Mouse (Mus musculus) adrenal gland, adult (tissue): Measurements from ENCODE around the gene Mcee.

Experiments used
- DNase-seq, 2 experiments: peaks; one replicate each; pipeline ENCODE4 v3.0.0; 2022 to 2023; ENCODE audit warnings: low spot score in 1 of 2; ENCODE audit not compliant: inconsistent age in 2 of 2

Gene Mcee

GRCm38 (mm10) chr7:64424861-64425260 is 32.5 kb downstream of the Mcee start:
- no peak for DNase-seq

GRCm38 (mm10) chr7:64439595-64440518 is 47.5 kb downstream of the Mcee start:
- DNase-seq, result no peak

DNA sequence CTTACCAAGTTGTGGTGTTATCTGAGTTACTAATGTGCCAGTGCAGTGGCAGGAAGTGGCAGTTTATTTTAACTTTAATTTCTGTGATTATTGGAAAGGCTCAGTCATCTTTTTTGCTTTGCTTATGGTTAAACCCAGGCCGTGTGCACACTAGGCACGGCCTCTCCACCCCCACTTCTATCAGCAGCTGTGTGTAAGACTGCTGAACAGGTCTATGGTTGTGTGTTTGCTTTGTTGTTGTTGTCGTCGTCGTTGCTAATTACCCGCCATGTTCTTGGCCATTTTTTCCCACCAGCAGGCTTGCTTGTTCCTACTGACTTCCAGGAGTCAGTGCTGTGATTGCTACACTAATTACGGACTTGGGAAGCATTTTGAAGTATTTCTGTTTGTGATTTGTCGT is 48.1 kb downstream of the Mcee start:
- DNase-seq, result no peak

DNA sequence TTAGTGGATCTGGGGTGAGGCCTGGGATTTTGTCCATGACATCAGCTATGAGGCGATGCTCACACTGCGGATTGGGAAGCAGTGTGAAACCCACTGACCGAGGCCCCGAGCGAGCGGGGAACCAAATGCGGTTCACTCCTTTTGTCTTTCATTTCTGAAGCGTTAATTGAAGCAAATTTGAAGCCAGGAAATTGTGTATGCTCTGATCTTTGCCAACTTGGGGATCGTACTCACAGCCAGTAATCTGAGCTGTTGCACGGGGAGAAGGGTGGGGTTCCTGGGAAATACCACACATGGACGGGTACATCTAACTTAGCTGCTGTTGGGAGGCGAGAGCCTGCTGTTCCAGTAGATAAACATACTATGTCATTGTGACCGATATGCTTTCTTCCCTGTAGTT is 58.2 kb downstream of the Mcee start:
- peak in 1 of 2 experiments; percentile 7 for DNase-seq

- DNase-seq, result peak in 1 of 2 experiments; percentile 9
These were observed 59.0 kb downstream of the Mcee start for GRCm38 (mm10) chr7:64451441-64451840.

- peak in 1 of 2 experiments; percentile 11 for DNase-seq
These were observed 59.5 kb downstream of the Mcee start for GRCm38 (mm10) chr7:64451861-64452382.

- peak in 1 of 2 experiments; percentile 14 for DNase-seq
These were observed 60.2 kb downstream of the Mcee start for GRCm38 (mm10) chr7:64452471-64453222.

DNA sequence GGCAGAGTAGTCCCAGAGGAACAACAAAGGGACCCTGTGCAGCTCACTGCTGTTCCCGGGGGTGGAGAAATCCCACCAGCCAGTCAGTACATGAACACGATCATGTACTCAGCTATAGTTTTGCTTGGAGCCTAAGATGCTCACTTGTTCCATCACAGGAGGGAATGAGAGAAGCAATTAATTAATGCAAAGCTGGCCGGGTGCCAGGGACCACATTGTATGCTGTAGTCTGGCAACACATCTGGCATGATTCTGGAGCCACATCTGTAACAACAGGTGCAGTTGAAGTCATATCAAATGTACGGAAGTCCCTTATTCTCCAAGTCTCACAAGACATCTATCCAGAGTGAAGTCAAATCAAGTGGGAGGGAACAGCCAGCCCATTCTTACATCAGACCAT is 63.8 kb downstream of the Mcee start:
- peak in 1 of 2 experiments; percentile 10 for DNase-seq

GRCm38 (mm10) chr7:64456676-64457075 is 64.3 kb downstream of the Mcee start:
- DNase-seq, result no peak

GRCm38 (mm10) chr7:64457811-64458210 is 65.4 kb downstream of the Mcee start:
- DNase-seq, result peak in 1 of 2 experiments; percentile 7
